Mouse (Mus musculus) lung, adult 2 months (tissue): ENCODE measurements around the gene Hells.

Experiments
- CTCF ChIP-seq: fragments of 200-500 bp; IDR thresholded peaks from 2 replicates; pipeline ENCODE4 v1.5.1; 2011; ENCODE audit warnings: mild to moderate bottlenecking, low read length, control low read depth; ENCODE audit not compliant: insufficient read depth
- POLR2A ChIP-seq: fragments of 200-500 bp; IDR thresholded peaks from 2 replicates; pipeline ENCODE4 v1.6.1; 2011; ENCODE audit warnings: low read depth, mild to moderate bottlenecking, control low read depth, low read length, borderline replicate concordance; ENCODE audit errors: extremely low read depth

DNA sequence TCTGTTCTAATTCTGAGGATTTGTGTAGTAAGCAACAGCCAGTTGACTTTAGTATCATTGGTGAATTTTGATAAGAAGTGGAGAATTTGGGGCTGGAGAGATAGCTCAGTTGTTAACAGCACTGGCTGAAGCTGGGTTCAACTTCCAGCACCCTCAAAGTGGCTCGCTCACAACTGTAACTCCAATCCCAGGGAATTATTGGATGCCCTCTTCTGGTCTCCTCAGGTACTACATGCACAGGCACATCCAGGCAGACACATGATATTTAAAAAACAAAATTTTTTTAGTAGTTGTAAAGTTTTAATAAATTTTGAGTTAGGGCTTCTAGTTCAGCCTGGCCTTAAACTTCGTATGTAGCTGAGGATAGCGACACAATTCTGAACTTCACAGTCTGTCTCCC lies 15.0 kb upstream of the Hells start:
- no peak for TF ChIP-seq POLR2A
- peak; percentile 35; the same call in 1 of the 2 replicates for TF ChIP-seq CTCF
